Mouse (Mus musculus): Measurements from ENCODE around the gene Glt1d1. TPM values are rescaled to one million over a fixed set of nuclear protein-coding genes. Genes with fewer than 3 reads are reported as not detected.

Glt1d1 gene
- total and polyA plus RNA-seq, 2 experiments, result 9.7 to 38.2 TPM

DNA sequence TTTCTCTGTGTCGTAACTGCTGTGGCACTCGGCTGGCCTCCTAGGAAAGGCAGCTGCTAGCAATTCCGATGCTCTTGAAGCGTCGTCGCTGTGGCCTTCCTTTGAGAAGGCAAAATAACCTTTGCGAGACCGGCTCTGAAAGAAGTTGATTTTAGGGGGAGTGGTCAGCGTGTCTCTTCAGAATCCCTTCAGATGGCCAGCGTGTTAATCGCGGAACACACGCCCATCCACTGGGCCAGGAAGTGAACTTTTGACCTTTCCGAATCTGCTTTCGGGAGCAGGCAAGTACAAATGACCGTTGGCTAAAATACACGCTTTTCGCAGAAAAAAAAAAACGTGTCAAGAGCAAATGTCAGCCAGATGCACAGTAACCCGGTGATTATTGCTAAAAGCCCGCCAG, 59.5 kb downstream of the Glt1d1 start:
- TF ChIP-seq POLR2A (IDR thresholded peaks at IDR 0.05; ENCODE audit: extremely low read depth, insufficient read depth, low read length), result no peak
- TF ChIP-seq CTCF (IDR thresholded peaks at IDR 0.05; ENCODE audit: low read depth, low read length), result no peak
- no peak for DNase-seq (ENCODE audit: extremely low read depth, low read depth, low spot score)
- WGBS, result 80% methylated on average over 21 of the region's 21 CpGs
- no peaks in the 10 kb centered on the region for H3K4me1 ChIP-seq (ENCODE audit: control insufficient read depth, insufficient read depth, low read length)
- no peaks in the 10 kb centered on the region for H3K79me2 ChIP-seq (ENCODE audit: control insufficient read depth, insufficient read depth, low read length)
- no peak overlapping the region for H3K4me3 ChIP-seq (ENCODE audit: insufficient read depth, low read depth, low read length)
- no peak overlapping the region for H3K27ac ChIP-seq (replicated peaks; ENCODE audit: insufficient read depth, low read depth, low read length)
- no peak overlapping the region for H3K9ac ChIP-seq (ENCODE audit: low read depth, low read length)
- peaks cover 50% of the 10 kb centered on the region for H3K36me3 ChIP-seq (ENCODE audit: control insufficient read depth, insufficient read depth, low read length)
- H3K27me3 ChIP-seq (ENCODE audit: control insufficient read depth, insufficient read depth, low read length), result no peaks in the 10 kb centered on the region

DNA sequence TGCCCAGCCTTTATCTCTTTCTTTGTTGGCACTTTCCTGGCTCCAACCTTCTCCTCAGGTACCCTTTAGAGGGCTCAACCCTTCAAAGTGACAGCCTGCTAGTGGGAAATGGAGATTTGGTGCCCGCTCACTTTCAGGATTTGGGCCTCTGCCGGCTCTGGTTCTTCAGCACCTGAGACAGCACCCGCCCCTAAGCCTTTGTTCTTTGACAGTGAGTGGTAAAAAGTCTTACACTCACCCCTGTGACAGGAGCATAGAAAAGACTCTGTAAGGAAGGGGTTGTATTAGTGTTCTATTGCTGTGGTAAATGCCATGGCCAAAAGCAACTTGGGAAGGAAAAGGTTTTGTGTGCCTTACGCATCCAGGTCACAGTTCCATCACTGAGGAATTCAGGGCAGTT, 63.8 kb downstream of the Glt1d1 start:
- WGBS, result 73% methylated on average over 4 of the region's 4 CpGs
- no peak overlapping the region for H3K9ac ChIP-seq (ENCODE audit: low read depth, low read length)
- TF ChIP-seq POLR2A (IDR thresholded peaks at IDR 0.05; ENCODE audit: extremely low read depth, insufficient read depth, low read length) (no peak), CTCF (IDR thresholded peaks at IDR 0.05; ENCODE audit: low read depth, low read length) (no peak)
- no peak overlapping the region for H3K27ac ChIP-seq (replicated peaks; ENCODE audit: insufficient read depth, low read depth, low read length)
- no peaks in the 10 kb centered on the region for H3K4me1 ChIP-seq (ENCODE audit: control insufficient read depth, insufficient read depth, low read length)
- H3K4me3 ChIP-seq (ENCODE audit: insufficient read depth, low read depth, low read length), result no peak overlapping the region
- peaks cover 31% of the 10 kb centered on the region; the same call in 1 of the 2 replicates for H3K36me3 ChIP-seq (ENCODE audit: control insufficient read depth, insufficient read depth, low read length)
- H3K79me2 ChIP-seq (ENCODE audit: control insufficient read depth, insufficient read depth, low read length), result no peaks in the 10 kb centered on the region
- no peak for DNase-seq (ENCODE audit: extremely low read depth, low read depth, low spot score)
- no peaks in the 10 kb centered on the region for H3K27me3 ChIP-seq (ENCODE audit: control insufficient read depth, insufficient read depth, low read length)

DNA sequence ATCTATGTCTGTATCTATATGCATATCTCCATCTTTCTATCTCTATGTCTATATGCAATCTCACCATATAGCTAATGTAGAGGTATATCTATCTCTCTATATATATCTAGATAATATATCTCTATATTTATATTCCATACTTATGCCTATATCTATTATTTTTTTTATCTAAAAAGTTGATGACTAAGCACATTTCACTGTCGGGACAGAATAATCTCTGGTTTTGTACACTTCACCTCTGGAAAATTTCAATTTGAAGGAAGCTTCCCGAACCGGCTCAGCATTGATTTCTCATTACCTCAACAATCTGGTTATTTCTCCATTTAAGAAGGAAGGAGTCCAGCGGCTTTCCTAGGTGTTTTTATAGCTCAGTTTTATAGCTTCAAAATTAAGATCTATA, 64.5 kb downstream of the Glt1d1 start:
- DNase-seq (ENCODE audit: extremely low read depth, low read depth, low spot score), result no peak
- TF ChIP-seq CTCF (IDR thresholded peaks at IDR 0.05; ENCODE audit: low read depth, low read length) (no peak), POLR2A (IDR thresholded peaks at IDR 0.05; ENCODE audit: extremely low read depth, insufficient read depth, low read length) (no peak)
- WGBS, result 90% methylated on average over 4 of the region's 4 CpGs
- Histone ChIP-seq H3K4me1 (ENCODE audit: control insufficient read depth, insufficient read depth, low read length) (no peaks in the 10 kb centered on the region), H3K9ac (ENCODE audit: low read depth, low read length) (no peak overlapping the region), H3K4me3 (ENCODE audit: insufficient read depth, low read depth, low read length) (no peak overlapping the region), H3K27me3 (ENCODE audit: control insufficient read depth, insufficient read depth, low read length) (no peaks in the 10 kb centered on the region), H3K36me3 (ENCODE audit: control insufficient read depth, insufficient read depth, low read length) (peaks cover 24% of the 10 kb centered on the region; the same call in 1 of the 2 replicates), H3K79me2 (ENCODE audit: control insufficient read depth, insufficient read depth, low read length) (no peaks in the 10 kb centered on the region), H3K27ac (replicated peaks; ENCODE audit: insufficient read depth, low read depth, low read length) (no peak overlapping the region)

DNA sequence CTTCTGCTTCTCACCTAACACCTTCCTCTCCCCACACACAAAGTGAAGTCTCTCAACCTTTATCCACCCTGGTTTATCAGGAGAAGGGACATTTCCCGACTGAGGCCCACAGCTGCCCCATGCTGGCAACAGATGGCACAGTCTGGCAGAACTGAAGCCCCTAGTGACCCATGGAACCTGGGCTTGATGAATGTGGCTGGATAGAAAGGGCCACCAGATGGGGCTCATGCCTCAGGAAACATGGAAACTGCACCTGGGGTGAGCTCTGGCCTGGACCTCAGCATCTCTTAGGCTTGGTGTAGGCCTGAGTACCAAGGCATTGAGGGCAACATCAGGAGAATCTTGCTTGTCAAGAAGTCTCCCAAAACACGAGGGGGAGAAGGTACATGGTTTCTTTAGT, 66.5 kb downstream of the Glt1d1 start:
- H3K79me2 ChIP-seq (ENCODE audit: control insufficient read depth, insufficient read depth, low read length), result no peaks in the 10 kb centered on the region
- H3K36me3 ChIP-seq (ENCODE audit: control insufficient read depth, insufficient read depth, low read length), result peaks cover 15% of the 10 kb centered on the region; the same call in 1 of the 2 replicates
- DNase-seq (ENCODE audit: extremely low read depth, low read depth, low spot score), result no peak
- no peak overlapping the region for H3K9ac ChIP-seq (ENCODE audit: low read depth, low read length)
- H3K4me1 ChIP-seq (ENCODE audit: control insufficient read depth, insufficient read depth, low read length), result no peaks in the 10 kb centered on the region
- H3K27ac ChIP-seq (replicated peaks; ENCODE audit: insufficient read depth, low read depth, low read length), result no peak overlapping the region
- TF ChIP-seq POLR2A (IDR thresholded peaks at IDR 0.05; ENCODE audit: extremely low read depth, insufficient read depth, low read length), result no peak
- TF ChIP-seq CTCF (IDR thresholded peaks at IDR 0.05; ENCODE audit: low read depth, low read length), result no peak
- no peaks in the 10 kb centered on the region for H3K27me3 ChIP-seq (ENCODE audit: control insufficient read depth, insufficient read depth, low read length)
- H3K4me3 ChIP-seq (ENCODE audit: insufficient read depth, low read depth, low read length), result no peak overlapping the region
- WGBS, result 63% methylated on average over 2 of the region's 2 CpGs

DNA sequence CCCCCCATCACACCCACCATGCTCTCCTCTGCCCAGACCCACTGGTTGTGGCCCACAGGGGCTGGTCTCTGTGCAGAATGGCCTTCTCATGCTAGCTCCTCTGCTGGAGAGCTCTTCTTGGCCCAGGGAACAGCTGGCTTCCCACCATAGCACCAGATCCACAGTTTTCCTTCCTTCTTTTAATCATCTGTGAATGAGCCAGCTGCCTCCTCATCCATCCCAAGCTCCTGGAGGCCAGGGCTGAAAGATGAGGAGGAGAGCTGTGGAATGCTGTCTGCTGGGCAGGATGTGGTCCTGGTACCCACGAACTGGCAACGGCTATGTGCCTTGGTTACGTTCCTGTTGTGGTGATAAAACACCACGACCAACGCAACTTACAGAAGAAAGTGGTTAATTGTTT, 67.6 kb downstream of the Glt1d1 start:
- DNase-seq (ENCODE audit: extremely low read depth, low read depth, low spot score), result no peak
- Histone ChIP-seq H3K27ac (replicated peaks; ENCODE audit: insufficient read depth, low read depth, low read length) (no peak overlapping the region), H3K4me3 (ENCODE audit: insufficient read depth, low read depth, low read length) (no peak overlapping the region), H3K9ac (ENCODE audit: low read depth, low read length) (no peak overlapping the region), H3K4me1 (ENCODE audit: control insufficient read depth, insufficient read depth, low read length) (no peaks in the 10 kb centered on the region), H3K79me2 (ENCODE audit: control insufficient read depth, insufficient read depth, low read length) (no peaks in the 10 kb centered on the region), H3K36me3 (ENCODE audit: control insufficient read depth, insufficient read depth, low read length) (peaks cover 6% of the 10 kb centered on the region; the same call in 1 of the 2 replicates), H3K27me3 (ENCODE audit: control insufficient read depth, insufficient read depth, low read length) (no peaks in the 10 kb centered on the region)
- WGBS, result 93% methylated on average over 5 of the region's 5 CpGs
- TF ChIP-seq POLR2A (IDR thresholded peaks at IDR 0.05; ENCODE audit: extremely low read depth, insufficient read depth, low read length) (no peak), CTCF (IDR thresholded peaks at IDR 0.05; ENCODE audit: low read depth, low read length) (no peak)

DNA sequence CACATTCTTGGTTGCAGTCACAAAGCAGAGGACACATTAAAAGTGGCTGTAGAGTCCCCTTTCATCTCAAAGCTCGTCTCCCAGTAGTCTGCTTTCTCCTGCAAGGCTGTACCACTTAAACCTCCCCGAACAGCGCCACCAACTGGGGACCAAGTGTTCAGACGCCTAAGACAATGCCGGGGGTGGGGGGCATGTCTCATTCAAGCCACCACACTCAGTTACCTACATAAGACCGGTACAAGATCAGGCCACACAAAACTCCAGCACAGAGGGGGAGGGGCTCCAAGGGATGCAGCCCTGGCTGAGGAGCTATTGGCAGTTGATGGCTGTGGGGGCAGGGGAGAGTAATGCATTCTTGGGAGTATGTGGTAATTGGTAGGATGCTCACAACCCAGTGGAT, 68.1 kb downstream of the Glt1d1 start:
- Histone ChIP-seq H3K9ac (ENCODE audit: low read depth, low read length) (no peak overlapping the region), H3K27ac (replicated peaks; ENCODE audit: insufficient read depth, low read depth, low read length) (no peak overlapping the region), H3K4me1 (ENCODE audit: control insufficient read depth, insufficient read depth, low read length) (no peaks in the 10 kb centered on the region), H3K36me3 (ENCODE audit: control insufficient read depth, insufficient read depth, low read length) (peaks cover 2% of the 10 kb centered on the region; the same call in 1 of the 2 replicates), H3K4me3 (ENCODE audit: insufficient read depth, low read depth, low read length) (no peak overlapping the region), H3K27me3 (ENCODE audit: control insufficient read depth, insufficient read depth, low read length) (no peaks in the 10 kb centered on the region), H3K79me2 (ENCODE audit: control insufficient read depth, insufficient read depth, low read length) (no peaks in the 10 kb centered on the region)
- DNase-seq (ENCODE audit: extremely low read depth, low read depth, low spot score), result no peak
- TF ChIP-seq CTCF (IDR thresholded peaks at IDR 0.05; ENCODE audit: low read depth, low read length), result peak; percentile 21; the same call in 1 of the 2 replicates
- TF ChIP-seq POLR2A (IDR thresholded peaks at IDR 0.05; ENCODE audit: extremely low read depth, insufficient read depth, low read length), result no peak
- WGBS, result 75% methylated on average over 6 of the region's 6 CpGs

Measured in liver, adult 2 months (tissue).